ENCODE assay signal across 20 mouse cellular contexts in genomic region chr2:140007406-140007805, GRCm38 (mm10). TPM values are rescaled to one million over a fixed set of nuclear protein-coding genes. Genes with fewer than 3 reads are reported as not detected.
DNase-seq lines count a peak whose midpoint lies in the region; ATAC-seq lines count a peak whose summit lies in the region.
"Had no signal": no experiment of that assay in that cellular context is flagged by ENCODE, and none has a peak within 500 bp of the region (broad histone marks: within the 10 kb centered on the region; RNA-seq: fewer than 3 reads in every experiment).

No protein-coding gene starts in this region.

- DNase-seq in 3T3-L1 (ENCODE audit: low read depth, low spot score) (peak; percentile 14), NIH3T3 (ENCODE audit: low read depth) (peak; percentile 39)
- DNase-seq in retina, postnatal 1 day: no peak
- DNase-seq in frontal cortex, postnatal 36 days (ENCODE audit: low spot score in 2 of 2): no peak
- no peak for DNase-seq in urinary bladder, adult 2 months (ENCODE audit: low spot score)
- DNase-seq: adrenal gland, adult 2 months; adrenal gland, postnatal 10 days; adrenal gland, postnatal 25 days; B cell, adult 2 months; cerebellum, adult 11-12 months; cerebellum, adult 2 months; cerebellum, adult 9-11 months; cerebellum, postnatal 14 days; cerebellum, postnatal 36 days; forebrain, postnatal 0 days had no signal

- 0 out of 2 replicates have a peak, but pooled peaks have one; percentile 11 for ATAC-seq in common myeloid progenitor, adult 5-6 weeks (replicated peaks; ENCODE audit: low read depth, poor library complexity, severe bottlenecking)
- peak; percentile 72 for ATAC-seq in megakaryocyte progenitor cell, adult 5-6 weeks (replicated peaks; ENCODE audit: poor library complexity)
- ATAC-seq: CD4-positive, CD25-positive, alpha-beta regulatory T cell, adult 4 months; forebrain, embryonic 13.5 days; forebrain, embryonic 15.5 days; forebrain, postnatal 0 days had no signal

RNA-seq across cellular contexts. Expression of gene Tasp1, which starts 59.2 kb away (rescaled TPM):
- 25.8 and 26.5 TPM in 2 replicates for total RNA-seq in common myeloid progenitor, adult 5-6 weeks (2017)
- total RNA-seq in megakaryocyte progenitor cell, adult 5-6 weeks (2015): 18.0 and 19.6 TPM in 2 replicates
- 22.2 and 29.6 TPM in 2 replicates for total RNA-seq in megakaryocyte progenitor cell, adult 5-6 weeks (2017)
- 9.6 and 9.7 TPM in 2 replicates for polyA plus RNA-seq in urinary bladder, adult 2 months (2012; rRNA removed)

Comparison
In these comparisons a context has a peak if more than half of its experiments do, and no peak if none do; other contexts are left out.
1. DNase-seq: peak in 3T3-L1 (single experiment) and NIH3T3 (single experiment); none in retina, postnatal 1 day (single experiment), frontal cortex, postnatal 36 days (0 of 2) and urinary bladder, adult 2 months (single experiment).